Mouse (Mus musculus) kidney, adult 2 months (tissue): ENCODE results near the gene Rxrb.

ENCODE experiments used
- CTCF ChIP-seq: fragments of 200-500 bp; conservative IDR thresholded peaks from 2 replicates; pipeline ENCODE4 v1.5.1; 2011; ENCODE audit warnings: low read depth, mild to moderate bottlenecking, control low read depth, low read length, moderate library complexity, mixed read lengths; ENCODE audit not compliant: insufficient read depth, insufficient read length
- POLR2A ChIP-seq: fragments of 200-500 bp; IDR thresholded peaks from one replicate; pipeline ENCODE4 v1.6.1; 2011; ENCODE audit warnings: low read depth, low read length, control low read depth

GRCm38 (mm10) chr17:34087386-34087785 lies 55.8 kb downstream of the Rxrb start:
- TF ChIP-seq CTCF (no peak), POLR2A (no peak)
